Mouse (Mus musculus) retina, postnatal 1 day (tissue): ENCODE measurements around the gene Bcl6.

Experiments used
- DNase-seq: peaks from one replicate; pipeline ENCODE4 v3.0.0-alpha.2; 2012

The Bcl6 gene

GRCm38 (mm10) chr16:23972126-23972740, 16.4 kb downstream of the Bcl6 start:
- peak; percentile 52 for DNase-seq

- no peak for DNase-seq
Measured at GRCm38 (mm10) chr16:23969919-23970318, 18.7 kb downstream of the Bcl6 start.

GRCm38 (mm10) chr16:23968888-23969287, 19.8 kb downstream of the Bcl6 start:
- DNase-seq: no peak

- DNase-seq: no peak
Measured at GRCm38 (mm10) chr16:23967301-23967700, 21.4 kb downstream of the Bcl6 start.

GRCm38 (mm10) chr16:23966066-23966465, 22.6 kb downstream of the Bcl6 start:
- no peak for DNase-seq

GRCm38 (mm10) chr16:23964706-23965367, 23.8 kb downstream of the Bcl6 start:
- DNase-seq: no peak

GRCm38 (mm10) chr16:23963896-23964668, 24.6 kb downstream of the Bcl6 start:
- peak; percentile 44 for DNase-seq

GRCm38 (mm10) chr16:23962401-23962800, 26.3 kb downstream of the Bcl6 start:
- DNase-seq: no peak

GRCm38 (mm10) chr16:23958938-23959337, 29.7 kb downstream of the Bcl6 start:
- no peak for DNase-seq

- no peak for DNase-seq
Measured at GRCm38 (mm10) chr16:23953959-23954260, 34.7 kb downstream of the Bcl6 start.

- DNase-seq: peak; percentile 79
Measured at GRCm38 (mm10) chr16:23953189-23953958, 35.3 kb downstream of the Bcl6 start.

GRCm38 (mm10) chr16:23952101-23952727, 36.4 kb downstream of the Bcl6 start:
- DNase-seq: no peak

- no peak for DNase-seq
Measured at GRCm38 (mm10) chr16:23947654-23948053, 41.0 kb downstream of the Bcl6 start.

- peak; percentile 30 for DNase-seq
Measured at GRCm38 (mm10) chr16:23944801-23945200, 43.9 kb downstream of the Bcl6 start.

- DNase-seq: no peak
Measured at GRCm38 (mm10) chr16:23934397-23934796, 54.3 kb downstream of the Bcl6 start.

GRCm38 (mm10) chr16:23932294-23932693, 56.4 kb downstream of the Bcl6 start, which contains the start of gene Rtp2:
Rtp2 (minus strand) TSS chr16:23932394.
- peak; percentile 14 for DNase-seq

- peak; percentile 21 for DNase-seq
Measured at GRCm38 (mm10) chr16:23931275-23931674, 57.4 kb downstream of the Bcl6 start.

GRCm38 (mm10) chr16:23930426-23931073, 58.1 kb downstream of the Bcl6 start:
- no peak for DNase-seq

- DNase-seq: no peak
Measured at GRCm38 (mm10) chr16:23927301-23928114, 61.1 kb downstream of the Bcl6 start.

GRCm38 (mm10) chr16:23922906-23923305, 65.7 kb downstream of the Bcl6 start:
- DNase-seq: no peak

GRCm38 (mm10) chr16:23921697-23922096, 67.0 kb downstream of the Bcl6 start:
- DNase-seq: no peak
